Mouse (Mus musculus) forebrain, embryonic 12.5 days (tissue): ENCODE data around the gene D430042O09Rik. TPM values are rescaled to one million over a fixed set of nuclear protein-coding genes. Genes with fewer than 3 reads are reported as not detected.
"Not testable (repeated sequence)": the region's sequence is repeated elsewhere in the genome, so short reads cannot be mapped to it uniquely, and the experiment has no call there.

Experiments used
- ATAC-seq: fragments of 200-750 bp; cut with Nextera tagmentation; 2 replicates; pipeline ENCODE4 v1.8.0; 2017; ENCODE audit warnings: moderate TSS enrichment; ENCODE audit not compliant: low FRiP score
- H3K27ac ChIP-seq: fragments of 300-500 bp; sonication (generic); 2 replicates; pipeline ENCODE4 v1.5.1; 2016; ENCODE audit warnings: mild to moderate bottlenecking
- H3K27me3 ChIP-seq: fragments of 300-500 bp; sonication (generic); 2 replicates; pipeline ENCODE4 v1.6.1; 2016; ENCODE audit warnings: mild to moderate bottlenecking
- H3K36me3 ChIP-seq: fragments of 300-500 bp; sonication (generic); replicated peaks from 2 replicates; pipeline ENCODE4 v1.6.1; 2016; ENCODE audit warnings: mild to moderate bottlenecking
- H3K4me1 ChIP-seq: fragments of 300-500 bp; sonication (generic); 2 replicates; pipeline ENCODE4 v1.6.1; 2016
- H3K4me2 ChIP-seq: fragments of 300-500 bp; sonication (generic); 2 replicates; pipeline ENCODE4 v1.6.1; 2016; ENCODE audit warnings: mild to moderate bottlenecking, moderate library complexity
- H3K4me3 ChIP-seq: fragments of 300-500 bp; sonication (generic); replicated peaks from 2 replicates; pipeline ENCODE4 v1.5.1; 2016; ENCODE audit warnings: mild to moderate bottlenecking
- H3K9ac ChIP-seq: fragments of 300-500 bp; sonication (generic); 2 replicates; pipeline ENCODE4 v1.6.1; 2016; ENCODE audit warnings: mild to moderate bottlenecking
- H3K9me3 ChIP-seq: fragments of 300-500 bp; sonication (generic); 2 replicates; pipeline ENCODE4 v1.6.1; 2016
- WGBS: fragments of 180-500 bp; shearing (Covaris S2); methylation state at CpG from one replicate; pipeline ENCODE4 v1.1.7; 2016; 5-methylcytosine and 5-hydroxymethylcytosine counted together
- polyA plus RNA-seq: library from polyadenylated mRNA; unstranded; fragments of >200 nt; fragmentation: Nextera tagmentation; extraction: Ambion mirVana; gene quantifications from 2 replicates; pipeline ENCODE4 v1.2.1, GENCODE M21; 2016

D430042O09Rik gene
- 9.9 and 12.2 TPM in 2 replicates for polyA plus RNA-seq

DNA sequence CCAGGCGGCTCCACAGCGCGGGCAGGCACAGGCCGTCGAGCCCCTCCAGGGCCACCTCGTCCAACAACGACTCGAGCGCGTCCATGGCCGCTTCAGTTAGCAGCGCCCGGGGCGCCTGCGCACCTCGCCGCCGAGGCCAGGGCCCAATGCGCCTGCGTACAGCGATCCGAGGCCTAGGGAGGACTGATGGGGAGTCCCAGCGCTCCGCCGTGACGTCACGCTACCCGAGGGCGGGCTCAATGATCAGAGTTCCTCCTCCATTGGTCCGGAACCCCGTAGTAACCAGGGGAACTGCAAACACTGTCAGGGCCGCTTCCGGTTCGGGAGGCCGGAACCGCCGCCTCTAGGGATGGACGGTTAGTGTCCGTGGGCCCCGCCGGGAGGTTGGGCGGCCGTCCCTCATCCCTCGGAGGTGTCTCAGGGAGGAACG lies at the start of gene D430042O09Rik, which contains the start of gene Gtf3c1:
Gene D430042O09Rik (plus strand): TSS at position 296 of the 430 bp plus-strand sequence.
Gene Gtf3c1 (minus strand): TSS at position 188 of the 430 bp plus-strand sequence.
- Histone ChIP-seq H3K4me2 (peak within 1 kb of the TSS; percentile 80), H3K4me3 (peak within 1 kb of the TSS; percentile 83), H3K9ac (peak within 1 kb of the TSS; percentile 94), H3K27ac (peak within 1 kb of the TSS; percentile 91), H3K36me3 (peaks cover 19% of the 10 kb centered on the region), H3K27me3 (no peaks in the 10 kb centered on the region), H3K9me3 (no peaks in the 10 kb centered on the region), H3K4me1 (peaks cover 34% of the 10 kb centered on the region)
- under 1% methylated on average over 45 of the region's 45 CpGs for WGBS
- peak; percentile 99 for ATAC-seq

- H3K9me3 ChIP-seq, result no peaks in the 10 kb centered on the region
- no peak overlapping the region for H3K4me2 ChIP-seq
- WGBS, result 82% methylated on average over 3 of the region's 3 CpGs
- peaks cover 99% of the 10 kb centered on the region for H3K36me3 ChIP-seq
- ATAC-seq, result no peak
- H3K4me3 ChIP-seq, result no peak overlapping the region
- no peaks in the 10 kb centered on the region for H3K27me3 ChIP-seq
- H3K27ac ChIP-seq, result no peak overlapping the region
- no peaks in the 10 kb centered on the region for H3K4me1 ChIP-seq
- H3K9ac ChIP-seq, result no peak overlapping the region
Observed at GRCm38 (mm10) chr7:125663654-125664053, 44.0 kb upstream of the D430042O09Rik start.

GRCm38 (mm10) chr7:125670865-125671264 lies 36.8 kb upstream of the D430042O09Rik start:
- 93% methylated on average over 6 of the region's 6 CpGs for WGBS
- peaks cover 100% of the 10 kb centered on the region for H3K36me3 ChIP-seq
- no peaks in the 10 kb centered on the region for H3K9me3 ChIP-seq
- H3K9ac ChIP-seq, result no peak overlapping the region
- no peaks in the 10 kb centered on the region for H3K27me3 ChIP-seq
- H3K4me3 ChIP-seq, result no peak overlapping the region
- no peak overlapping the region for H3K27ac ChIP-seq
- ATAC-seq, result no peak
- H3K4me1 ChIP-seq, result no peaks in the 10 kb centered on the region
- H3K4me2 ChIP-seq, result no peak overlapping the region

DNA sequence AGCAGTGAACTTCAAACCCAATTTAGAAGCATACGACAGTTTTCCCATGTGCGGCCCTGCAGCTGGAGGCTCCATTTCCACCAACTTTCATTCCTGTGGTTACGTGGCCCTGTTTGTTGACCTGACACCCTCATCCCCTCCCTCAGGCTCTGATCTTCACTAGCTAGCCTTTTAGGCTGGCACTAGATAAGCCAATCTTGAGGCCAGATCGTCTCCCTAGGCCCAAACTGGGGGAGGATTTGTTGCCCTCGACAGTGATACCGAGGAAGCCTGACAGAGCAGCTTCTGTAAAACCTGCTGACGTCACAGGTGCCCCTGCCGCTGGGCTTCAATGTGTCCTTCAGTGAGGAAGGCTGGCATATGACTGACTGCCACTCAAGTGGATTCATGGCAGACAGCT lies 36.3 kb upstream of the D430042O09Rik start:
- Histone ChIP-seq H3K4me1 (no peaks in the 10 kb centered on the region), H3K9ac (no peak overlapping the region), H3K4me3 (no peak overlapping the region), H3K4me2 (no peak overlapping the region), H3K27ac (no peak overlapping the region), H3K27me3 (no peaks in the 10 kb centered on the region), H3K36me3 (peaks cover 100% of the 10 kb centered on the region), H3K9me3 (no peaks in the 10 kb centered on the region)
- 90% methylated on average over 8 of the region's 8 CpGs for WGBS
- no peak for ATAC-seq

GRCm38 (mm10) chr7:125674916-125675315 lies 32.8 kb upstream of the D430042O09Rik start:
- Histone ChIP-seq H3K9me3 (no peaks in the 10 kb centered on the region), H3K9ac (no peak overlapping the region), H3K4me3 (no peak overlapping the region), H3K4me1 (no peaks in the 10 kb centered on the region), H3K36me3 (peaks cover 100% of the 10 kb centered on the region), H3K27me3 (no peaks in the 10 kb centered on the region), H3K4me2 (no peak overlapping the region), H3K27ac (no peak overlapping the region)
- 87% methylated on average over 2 of the region's 2 CpGs for WGBS
- no peak for ATAC-seq

GRCm38 (mm10) chr7:125678756-125679155 lies 28.9 kb upstream of the D430042O09Rik start:
- peaks cover 94% of the 10 kb centered on the region for H3K36me3 ChIP-seq
- no peak overlapping the region for H3K4me2 ChIP-seq
- H3K4me1 ChIP-seq, result no peaks in the 10 kb centered on the region
- WGBS, result 77% methylated on average over 8 of the region's 8 CpGs
- H3K27ac ChIP-seq, result no peak overlapping the region
- H3K27me3 ChIP-seq, result no peaks in the 10 kb centered on the region
- ATAC-seq, result no peak
- H3K9ac ChIP-seq, result no peak overlapping the region
- H3K4me3 ChIP-seq, result no peak overlapping the region
- H3K9me3 ChIP-seq, result no peaks in the 10 kb centered on the region

- H3K4me3 ChIP-seq, result no peak overlapping the region
- H3K4me2 ChIP-seq, result no peak overlapping the region
- H3K9ac ChIP-seq, result no peak overlapping the region
- no peaks in the 10 kb centered on the region for H3K9me3 ChIP-seq
- H3K4me1 ChIP-seq, result no peaks in the 10 kb centered on the region
- H3K36me3 ChIP-seq, result peaks cover 85% of the 10 kb centered on the region
- no peaks in the 10 kb centered on the region for H3K27me3 ChIP-seq
- no peak overlapping the region for H3K27ac ChIP-seq
- 76% methylated on average over 9 of the region's 9 CpGs for WGBS
- no peak for ATAC-seq
Observed at GRCm38 (mm10) chr7:125679936-125680335, 27.8 kb upstream of the D430042O09Rik start.

DNA sequence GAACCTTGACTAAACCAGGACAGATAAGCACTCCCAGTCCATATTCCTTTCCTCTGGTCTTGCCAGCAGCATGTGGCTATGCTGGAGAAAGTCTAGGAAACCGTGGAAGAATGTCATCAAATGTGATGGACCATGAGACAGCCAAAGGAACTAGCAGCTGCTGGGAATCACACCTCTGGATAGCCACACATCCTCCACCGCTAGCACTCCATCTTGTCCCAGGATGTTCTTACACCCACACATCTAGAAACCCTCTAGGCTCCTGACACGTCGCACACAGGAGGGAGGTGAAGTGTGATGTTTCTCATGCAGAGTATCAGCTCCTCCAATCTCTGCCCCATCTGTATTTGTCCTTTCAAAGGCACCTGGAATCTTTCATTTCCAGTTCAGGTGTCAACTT lies 17.2 kb upstream of the D430042O09Rik start:
- no peak overlapping the region for H3K4me2 ChIP-seq
- H3K4me3 ChIP-seq, result no peak overlapping the region
- peaks cover 88% of the 10 kb centered on the region for H3K36me3 ChIP-seq
- 97% methylated on average over 4 of the region's 4 CpGs for WGBS
- H3K4me1 ChIP-seq, result no peaks in the 10 kb centered on the region
- H3K9me3 ChIP-seq, result no peaks in the 10 kb centered on the region
- H3K27ac ChIP-seq, result no peak overlapping the region
- no peak for ATAC-seq
- no peaks in the 10 kb centered on the region for H3K27me3 ChIP-seq
- H3K9ac ChIP-seq, result no peak overlapping the region

DNA sequence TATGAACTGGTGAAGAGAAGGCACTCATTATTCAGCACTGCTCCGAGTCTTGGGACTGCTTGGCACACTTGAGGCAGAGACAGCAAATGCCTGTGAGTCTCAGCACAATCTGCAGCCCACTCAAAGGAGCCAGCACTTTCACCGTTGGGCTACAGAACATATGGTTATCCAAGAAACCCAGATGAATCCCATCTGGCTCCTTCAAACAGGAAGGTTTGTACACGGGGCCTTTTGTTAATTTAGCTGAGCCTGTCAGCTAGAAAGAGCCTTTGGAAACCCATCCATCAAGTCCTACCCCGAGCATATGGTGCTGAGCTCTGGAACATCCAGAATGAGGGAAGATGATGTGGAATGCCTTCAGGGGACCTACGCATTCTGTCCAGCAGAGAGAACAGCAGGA lies 13.6 kb upstream of the D430042O09Rik start:
- Histone ChIP-seq H3K4me2 (no peak overlapping the region), H3K36me3 (peaks cover 99% of the 10 kb centered on the region), H3K4me1 (no peaks in the 10 kb centered on the region), H3K27me3 (no peaks in the 10 kb centered on the region), H3K9me3 (peaks cover 4% of the 10 kb centered on the region), H3K4me3 (no peak overlapping the region), H3K27ac (no peak overlapping the region), H3K9ac (no peak overlapping the region)
- WGBS, result 77% methylated on average over 5 of the region's 5 CpGs
- no peak for ATAC-seq

GRCm38 (mm10) chr7:125702791-125703190 lies 4.9 kb upstream of the D430042O09Rik start:
- Histone ChIP-seq H3K9ac (no peak overlapping the region), H3K4me2 (no peak overlapping the region), H3K27ac (no peak overlapping the region)

DNA sequence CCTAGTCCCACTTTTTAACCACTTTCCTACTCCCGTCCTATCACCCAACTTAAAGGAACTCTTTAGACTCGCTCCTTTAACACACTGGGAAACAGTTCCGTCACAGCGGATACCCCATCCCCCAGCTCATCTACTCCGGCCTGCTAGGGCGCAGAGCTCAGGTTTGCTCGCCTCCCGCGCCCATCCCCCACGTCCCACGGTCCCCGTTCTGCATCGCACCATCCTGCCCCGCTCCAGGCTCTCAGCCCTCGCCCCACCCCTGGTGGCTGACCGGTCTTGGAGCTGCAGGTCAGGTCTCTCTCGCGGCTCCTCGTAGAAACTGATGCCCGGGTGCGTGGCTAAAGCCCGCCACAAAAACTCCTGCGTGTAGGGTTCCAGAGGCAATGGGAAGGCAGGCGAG lies 502 bp upstream of the D430042O09Rik start:
- peak overlapping the region; percentile 91 for H3K27ac ChIP-seq
- no peaks in the 10 kb centered on the region for H3K27me3 ChIP-seq
- under 1% methylated on average over 24 of the region's 24 CpGs for WGBS
- H3K9me3 ChIP-seq, result no peaks in the 10 kb centered on the region
- peak overlapping the region; percentile 94 for H3K9ac ChIP-seq
- peak; percentile 83 for ATAC-seq
- peak overlapping the region; percentile 80 for H3K4me2 ChIP-seq
- H3K4me3 ChIP-seq, result peak overlapping the region; percentile 83
- peaks cover 34% of the 10 kb centered on the region for H3K4me1 ChIP-seq
- H3K36me3 ChIP-seq, result peaks cover 23% of the 10 kb centered on the region

More at GRCm38 (mm10) chr7:125702791-125703190, 4.9 kb upstream of the D430042O09Rik start:
- 83% methylated on average over 1 of the region's 1 CpGs for WGBS
- peaks cover 7% of the 10 kb centered on the region for H3K9me3 ChIP-seq
- no peak overlapping the region for H3K4me3 ChIP-seq
- H3K36me3 ChIP-seq, result peaks cover 64% of the 10 kb centered on the region
- no peaks in the 10 kb centered on the region for H3K27me3 ChIP-seq
- H3K4me1 ChIP-seq, result peaks cover 23% of the 10 kb centered on the region
- ATAC-seq, result no peak

GRCm38 (mm10) chr7:125708100-125708499 lies 412 bp downstream of the D430042O09Rik start:
- WGBS, result 1% methylated on average over 15 of the region's 15 CpGs
- ATAC-seq, result no peak
- peak overlapping the region; percentile 87 for H3K9ac ChIP-seq
- H3K36me3 ChIP-seq, result peaks cover 14% of the 10 kb centered on the region
- no peaks in the 10 kb centered on the region for H3K27me3 ChIP-seq
- H3K4me3 ChIP-seq, result peak overlapping the region; percentile 83
- H3K27ac ChIP-seq, result no peak overlapping the region
- H3K4me2 ChIP-seq, result peak overlapping the region; percentile 80
- H3K9me3 ChIP-seq, result no peaks in the 10 kb centered on the region
- peaks cover 34% of the 10 kb centered on the region for H3K4me1 ChIP-seq

GRCm38 (mm10) chr7:125713542-125714055 lies 5.9 kb downstream of the D430042O09Rik start:
- H3K36me3 ChIP-seq, H3K4me2 ChIP-seq, H3K4me1 ChIP-seq, ATAC-seq, H3K27ac ChIP-seq, H3K4me3 ChIP-seq, H3K9ac ChIP-seq, H3K27me3 ChIP-seq, H3K9me3 ChIP-seq: not testable (repeated sequence)
- WGBS, result 92% methylated on average over 7 of the region's 7 CpGs
